Mouse (Mus musculus) CH12.LX (cell line): ENCODE results near the gene Ghrhr.

ENCODE experiments used
- CHD2 ChIP-seq: IDR thresholded peaks from 2 replicates; pipeline ENCODE4 v1.6.1; 2011; ENCODE audit warnings: low read length, improper control_type of control experiment
- CTCF ChIP-seq, 2 experiments: IDR thresholded peaks in 1 of 2; conservative IDR thresholded peaks in 1 of 2; 2 replicates each; pipeline ENCODE4 v1.5.1; 2011 to 2012; ENCODE audit warnings: low read depth in 2 of 2, low read length in 2 of 2, improper control_type of control experiment in 1 of 2, inconsistent platforms in 1 of 2, mild to moderate bottlenecking in 1 of 2, moderate library complexity in 1 of 2
- EP300 ChIP-seq: IDR thresholded peaks from 2 replicates; pipeline ENCODE4 v1.6.1; 2011; ENCODE audit warnings: low read length, improper control_type of control experiment
- HCFC1 ChIP-seq: IDR thresholded peaks from 2 replicates; pipeline ENCODE4 v1.6.1; 2012; ENCODE audit warnings: low read depth, mild to moderate bottlenecking, inconsistent platforms, low read length, improper control_type of control experiment
- MAX ChIP-seq: IDR thresholded peaks from 2 replicates; pipeline ENCODE4 v1.6.1; 2011; ENCODE audit warnings: low read length, improper control_type of control experiment
- MXI1 ChIP-seq: IDR thresholded peaks from 2 replicates; pipeline ENCODE4 v1.6.1; 2011; ENCODE audit warnings: mild to moderate bottlenecking, low read depth, low read length, improper control_type of control experiment
- POLR2A ChIP-seq: IDR thresholded peaks from 2 replicates; pipeline ENCODE4 v1.6.1; 2011; ENCODE audit warnings: low read depth, mild to moderate bottlenecking, improper control_type of control experiment, low read length
- RCOR1 ChIP-seq: conservative IDR thresholded peaks from 2 replicates; pipeline ENCODE4 v1.6.1; 2012; ENCODE audit warnings: low read depth, mild to moderate bottlenecking, inconsistent platforms, low read length, improper control_type of control experiment
- ZC3H11A ChIP-seq: IDR thresholded peaks from 2 replicates; pipeline ENCODE4 v1.6.1; 2012; ENCODE audit warnings: low read depth, mild to moderate bottlenecking, inconsistent platforms, low read length, improper control_type of control experiment

DNA sequence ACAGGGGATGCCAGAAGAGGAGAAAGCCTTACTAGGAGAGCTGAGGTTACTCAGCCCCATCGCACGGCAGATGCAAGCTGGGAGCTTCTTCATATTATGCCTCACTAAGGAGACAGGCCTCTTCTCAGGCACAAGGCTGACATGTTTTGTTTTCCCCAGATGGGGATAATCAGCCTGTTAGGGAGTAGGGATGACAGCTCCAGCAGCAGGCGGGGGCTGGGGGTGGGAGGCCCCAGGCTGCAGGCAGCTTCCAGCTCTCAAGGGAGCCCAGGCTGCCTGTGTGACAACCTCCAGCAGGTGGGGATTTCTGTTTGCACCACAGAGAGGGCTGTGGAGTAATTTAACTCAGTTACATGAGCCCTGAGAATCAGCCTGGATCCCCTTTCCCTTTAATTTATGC is 58.3 kb downstream of the Ghrhr start:
- TF ChIP-seq MAX (no peak), MXI1 (no peak), CTCF (conservative IDR thresholded peaks at IDR 0.05 in 1 of 2, IDR thresholded peaks at IDR 0.05 in 1 of 2; ENCODE audit: low read depth in 2 of 2, low read length in 2 of 2) (no peak), POLR2A (no peak), EP300 (no peak), HCFC1 (no peak), RCOR1 (no peak), CHD2 (no peak), ZC3H11A (no peak)
